Mouse (Mus musculus) right cerebral cortex, postnatal 36 days (tissue): Measurements from ENCODE around the gene Tle4.

Source experiments
- DNase-seq, 2 experiments: peaks; one replicate each; pipeline ENCODE4 v3.0.0; 2022; ENCODE audit warnings: low spot score in 2 of 2, mixed read lengths in 1 of 2

The Tle4 gene

DNA sequence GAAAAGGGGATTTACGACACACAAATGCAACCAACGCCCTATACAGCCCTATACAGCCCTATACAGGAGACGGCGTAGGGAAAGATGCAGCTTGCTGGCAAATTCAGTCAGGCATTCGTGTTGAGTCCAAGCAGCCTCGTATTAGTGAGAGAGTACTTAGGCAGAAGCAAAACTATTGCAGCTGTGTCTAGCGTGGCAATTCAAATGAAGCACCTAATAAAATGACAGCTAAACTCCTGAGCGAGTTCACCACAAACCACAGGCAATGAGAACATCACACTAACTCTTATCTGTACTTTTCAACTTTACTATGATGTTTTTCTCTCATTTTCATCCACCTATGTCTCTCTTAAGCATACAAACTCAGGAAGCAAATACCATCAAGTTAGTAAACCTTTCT lies 131.8 kb downstream of the Tle4 start:
- DNase-seq = no peak

DNA sequence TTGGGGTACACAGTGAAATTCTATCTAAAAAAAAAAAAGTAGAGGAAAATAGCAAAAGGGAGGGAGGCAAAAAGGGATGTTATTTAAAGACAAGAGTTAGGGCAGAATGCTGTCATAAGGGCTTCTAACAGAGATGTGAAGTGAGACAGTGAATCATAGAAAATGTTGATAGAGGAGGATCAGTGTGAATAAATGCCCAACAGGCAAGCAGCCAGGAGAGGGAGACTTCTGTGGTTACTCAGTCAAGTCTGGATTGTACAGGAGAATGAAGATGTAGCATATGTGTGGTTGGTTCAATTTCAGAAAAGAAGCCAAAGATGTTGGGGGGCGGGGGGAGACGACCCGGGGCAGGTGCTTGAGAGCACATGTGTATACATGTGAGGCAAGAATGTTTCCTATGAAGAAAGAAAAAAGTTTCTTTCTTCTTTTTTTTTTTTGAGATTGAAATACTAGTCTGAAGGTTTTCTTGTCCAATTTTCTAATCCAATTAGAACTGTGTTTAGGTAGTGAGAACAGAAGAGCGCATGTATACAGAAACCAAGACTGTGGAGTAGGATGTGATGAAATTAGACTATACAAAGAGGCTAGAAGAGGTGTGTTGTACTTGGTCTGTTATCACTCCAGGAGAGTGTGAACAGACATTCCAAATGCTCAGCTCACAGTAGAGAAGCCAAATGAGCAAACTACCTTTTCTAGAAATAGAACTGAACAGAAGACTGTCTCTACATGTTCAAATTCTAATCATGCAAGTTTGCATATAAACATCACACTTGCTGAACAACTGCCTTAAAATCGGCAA lies 134.4 kb downstream of the Tle4 start:
- no peak for DNase-seq

DNA sequence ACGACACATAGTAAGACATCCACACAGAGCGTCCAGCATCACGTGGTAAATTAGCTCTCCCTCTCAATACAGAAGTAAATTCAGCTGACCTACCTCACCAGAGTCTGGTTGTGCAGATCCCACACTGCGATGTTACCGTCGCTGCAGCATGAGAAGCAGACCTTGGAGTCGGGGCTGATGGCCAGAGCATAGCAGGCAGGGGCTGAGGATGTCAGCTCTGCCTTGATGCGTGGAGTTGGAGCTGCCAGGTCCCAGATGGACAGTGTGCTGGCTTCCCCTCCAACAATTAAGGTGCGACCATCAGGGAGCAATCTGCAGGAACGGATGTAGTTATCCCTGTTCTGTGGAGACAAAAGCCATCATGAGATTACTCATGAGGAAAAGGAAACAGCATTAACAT lies 144.4 kb downstream of the Tle4 start:
- no peak for DNase-seq

DNA sequence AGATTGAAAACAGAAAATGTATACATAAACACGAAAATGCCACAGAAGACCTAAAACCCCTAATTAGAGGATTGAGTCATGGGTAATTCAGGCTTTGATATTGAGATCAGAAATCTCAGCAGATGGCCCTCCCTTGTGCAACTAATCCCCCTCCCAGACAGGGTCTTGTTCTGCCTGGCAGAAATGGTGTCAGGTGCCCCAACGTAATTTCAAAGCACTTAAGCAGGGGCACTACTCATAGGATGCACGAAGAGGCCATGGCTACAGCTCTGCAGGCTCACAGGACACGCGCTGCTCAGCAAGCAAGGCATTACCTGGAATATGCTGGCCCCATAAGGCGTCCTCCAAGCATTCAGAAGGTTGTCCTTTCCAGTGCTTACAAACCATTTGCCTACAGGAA lies 146.5 kb downstream of the Tle4 start:
- no peak for DNase-seq

DNA sequence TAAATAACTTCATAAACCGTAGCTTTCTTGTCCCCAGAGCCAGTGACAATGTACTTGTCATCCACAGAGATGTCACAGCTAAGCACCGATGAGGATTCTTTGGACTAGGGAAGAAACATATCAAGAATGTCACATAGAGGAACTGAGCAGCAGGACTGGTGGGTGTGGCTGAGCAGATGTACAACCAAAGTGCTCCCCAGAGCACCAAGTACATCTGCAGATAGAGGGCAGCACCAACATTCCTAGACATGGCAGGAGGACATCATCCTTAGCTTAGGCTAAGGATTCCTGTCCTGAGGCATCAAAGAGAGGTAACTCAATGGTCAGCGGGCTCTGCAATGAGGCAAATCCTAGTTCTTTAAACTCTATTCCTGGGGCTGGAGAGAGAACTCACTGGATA lies 148.1 kb downstream of the Tle4 start:
- no peak for DNase-seq

DNA sequence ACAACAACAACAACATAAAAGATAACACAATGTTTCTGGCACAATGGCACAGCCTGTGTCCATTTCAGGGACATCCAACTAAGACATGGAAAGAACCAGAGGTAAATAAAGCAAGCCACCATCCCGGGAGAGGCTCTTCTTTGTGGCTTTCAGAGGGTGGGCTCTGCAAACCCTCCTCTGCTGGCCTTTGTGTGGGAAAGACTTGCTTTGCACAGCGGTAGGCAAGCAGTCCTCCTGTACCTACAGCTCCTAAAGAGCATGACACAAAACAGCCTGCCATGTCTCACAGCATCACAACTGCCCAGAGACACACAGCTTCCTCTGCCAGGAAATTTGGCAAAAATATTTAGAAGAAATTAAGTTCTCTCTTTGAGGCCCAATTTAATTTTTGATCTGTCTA lies 149.3 kb downstream of the Tle4 start:
- DNase-seq = no peak

DNA sequence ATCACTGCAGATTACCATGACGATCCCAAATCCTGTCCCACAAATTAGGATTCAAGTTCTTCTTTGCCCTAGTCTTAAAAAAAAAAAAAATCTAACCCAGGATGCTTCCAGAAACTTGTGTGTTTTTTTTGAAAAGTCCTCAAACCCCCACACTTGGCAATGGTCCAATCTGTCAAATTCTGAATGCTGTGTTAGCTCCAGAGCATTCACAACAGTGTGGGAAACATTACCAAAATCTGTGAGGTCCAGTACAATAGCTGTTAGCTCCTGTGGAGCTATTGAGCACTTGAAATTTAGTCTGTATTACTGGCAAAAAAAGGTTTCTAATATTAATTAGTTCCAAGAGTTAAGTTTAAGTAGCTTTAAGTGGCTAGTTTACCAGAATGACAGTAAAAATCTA lies 150.4 kb downstream of the Tle4 start:
- no peak for DNase-seq

DNA sequence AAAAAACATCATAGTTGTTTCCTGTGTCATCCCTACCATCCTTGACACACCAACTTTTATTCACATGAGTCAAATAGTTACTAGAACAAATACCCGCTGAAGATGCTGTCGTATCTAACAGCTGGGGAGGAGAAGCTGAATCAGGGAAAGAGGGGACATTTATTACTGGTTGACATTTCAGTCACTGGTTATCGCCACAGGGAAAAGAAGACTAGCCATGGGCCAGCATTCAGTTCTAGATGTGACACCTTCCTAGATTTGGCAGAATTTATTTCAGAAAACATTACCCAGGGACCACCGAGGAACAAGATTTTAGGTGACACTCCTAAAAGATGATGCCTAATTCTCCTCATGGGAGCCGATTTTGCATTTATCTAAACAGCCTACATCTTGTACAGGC lies 156.0 kb downstream of the Tle4 start:
- DNase-seq = no peak

DNA sequence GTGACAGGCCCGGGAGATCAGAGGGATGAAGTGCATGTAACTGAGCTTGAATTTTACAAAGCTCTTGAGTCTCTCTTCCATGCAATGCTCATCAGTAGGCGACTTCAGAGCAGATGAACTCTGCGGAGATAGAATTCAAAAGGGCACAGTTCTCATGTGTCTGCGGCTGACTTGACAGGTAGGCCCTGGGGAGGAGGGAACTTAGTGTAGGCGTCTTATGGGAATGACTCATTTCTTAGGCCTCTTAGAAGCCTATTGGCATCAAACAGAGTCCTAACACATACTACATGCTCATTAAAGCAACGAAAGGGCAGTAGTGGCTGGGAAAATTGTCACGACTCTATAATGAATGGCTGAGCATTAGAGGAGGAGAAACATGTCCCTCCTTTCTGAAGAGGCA lies 160.6 kb downstream of the Tle4 start:
- no peak for DNase-seq

DNA sequence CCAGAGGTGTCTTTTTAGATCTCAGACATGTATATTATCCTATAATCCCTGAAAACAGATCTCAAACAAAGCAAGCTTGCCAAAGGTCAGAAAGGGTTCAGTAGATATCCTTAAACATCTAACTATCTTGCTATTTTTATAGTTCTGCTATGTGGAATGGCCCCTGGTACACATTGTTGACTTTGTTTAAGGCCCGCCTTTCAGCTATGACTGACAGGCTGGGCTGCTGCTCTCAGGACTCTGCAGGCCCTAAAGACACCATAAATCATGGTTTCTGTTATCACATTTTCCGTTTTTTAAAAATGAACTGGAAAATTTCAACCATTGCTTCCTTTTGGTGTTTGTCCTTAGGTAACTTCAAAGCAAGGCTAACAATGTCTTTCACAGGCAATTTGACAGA lies 161.3 kb downstream of the Tle4 start:
- no peak for DNase-seq

DNA sequence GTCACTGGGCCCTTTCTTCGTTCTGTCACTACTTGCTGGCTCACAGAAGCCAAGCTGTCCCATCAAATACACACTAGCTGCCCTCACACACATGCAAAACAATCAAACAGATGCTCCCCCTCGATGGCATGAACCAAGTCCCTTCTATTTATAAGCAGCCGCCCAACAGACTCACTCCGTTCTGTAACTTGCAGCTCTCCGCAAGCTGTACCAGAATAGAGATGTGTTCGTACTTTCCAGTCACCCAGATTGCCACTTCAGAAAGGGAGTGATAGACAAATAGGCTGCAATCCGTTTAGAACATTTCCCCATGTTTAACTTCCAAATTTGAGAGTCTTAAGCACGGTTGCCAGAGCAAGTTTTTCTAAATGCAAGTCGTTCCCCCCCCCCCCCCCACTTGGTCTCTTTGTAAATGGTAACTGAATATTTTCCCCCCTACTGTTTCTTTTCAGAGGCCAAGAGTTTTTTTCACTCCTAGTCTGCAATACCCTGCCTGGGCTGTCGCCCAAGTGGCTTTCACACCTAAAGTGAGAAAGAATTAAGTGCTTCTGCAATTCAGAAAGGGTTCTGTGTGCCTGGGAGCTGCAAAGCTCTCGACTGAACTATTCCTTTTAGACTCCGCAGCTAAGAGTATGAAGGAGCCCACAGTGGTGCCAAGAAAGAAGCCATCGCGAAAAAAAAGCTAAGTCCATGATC lies 162.0 kb downstream of the Tle4 start:
- DNase-seq = peak; percentile 45 to 51

DNA sequence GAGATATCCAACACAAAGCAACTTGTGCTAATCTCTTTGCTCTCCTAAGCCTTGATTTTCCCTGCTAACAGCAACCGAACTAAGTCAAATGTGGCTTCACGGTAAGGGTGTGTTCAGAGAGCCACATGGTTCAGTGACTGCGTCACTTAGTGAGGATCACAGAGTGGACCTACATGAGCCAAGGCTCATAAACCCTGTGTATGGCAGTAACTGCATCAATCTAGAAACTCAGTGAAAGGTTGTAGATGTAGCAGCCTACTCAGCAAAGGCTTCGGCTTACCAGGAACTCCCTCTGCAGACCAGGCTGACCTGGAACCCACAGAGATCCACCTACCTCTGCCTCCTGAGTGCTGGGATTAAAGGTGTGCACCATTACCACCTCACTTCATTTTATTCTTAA lies 164.0 kb downstream of the Tle4 start:
- DNase-seq = no peak

DNA sequence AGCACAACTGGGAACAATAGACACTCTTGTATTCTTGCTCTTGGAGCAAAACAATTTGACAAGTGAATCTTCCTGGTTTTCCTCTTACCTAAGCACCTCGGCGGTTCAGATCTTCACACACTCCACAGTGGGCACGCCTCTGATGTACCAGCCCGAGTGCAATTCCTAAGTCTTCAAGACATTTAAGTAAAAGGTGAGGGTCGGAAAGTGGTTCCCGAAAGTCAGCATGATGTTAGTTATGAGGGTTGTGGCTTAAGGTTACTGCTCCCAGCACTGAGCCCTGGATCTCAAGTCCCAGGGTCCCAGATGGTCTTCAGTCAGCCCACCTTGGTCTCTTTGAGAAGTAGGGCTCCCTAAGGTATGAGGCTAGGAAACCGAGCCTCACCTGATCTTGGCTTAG lies 165.4 kb downstream of the Tle4 start:
- DNase-seq = no peak

DNA sequence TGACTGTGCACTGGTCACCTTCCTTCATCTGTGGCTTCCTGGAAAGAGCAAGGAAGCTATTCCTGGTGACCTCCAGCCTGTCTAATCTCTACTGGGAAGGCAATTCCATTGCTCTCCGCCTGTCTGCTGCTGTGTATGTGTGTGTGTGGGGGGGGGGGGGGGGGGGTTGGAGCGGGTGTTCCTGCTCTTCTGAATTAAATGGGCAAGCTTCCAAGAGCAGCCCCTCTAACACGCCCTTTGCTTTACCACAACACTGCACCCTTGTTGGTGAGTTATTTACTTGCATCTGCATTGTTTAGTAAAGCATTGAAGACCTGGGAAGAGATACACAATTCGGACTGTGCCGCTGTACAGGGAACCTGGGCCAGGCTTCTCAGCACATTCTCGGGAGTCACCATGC lies 170.9 kb downstream of the Tle4 start:
- no peak for DNase-seq

DNA sequence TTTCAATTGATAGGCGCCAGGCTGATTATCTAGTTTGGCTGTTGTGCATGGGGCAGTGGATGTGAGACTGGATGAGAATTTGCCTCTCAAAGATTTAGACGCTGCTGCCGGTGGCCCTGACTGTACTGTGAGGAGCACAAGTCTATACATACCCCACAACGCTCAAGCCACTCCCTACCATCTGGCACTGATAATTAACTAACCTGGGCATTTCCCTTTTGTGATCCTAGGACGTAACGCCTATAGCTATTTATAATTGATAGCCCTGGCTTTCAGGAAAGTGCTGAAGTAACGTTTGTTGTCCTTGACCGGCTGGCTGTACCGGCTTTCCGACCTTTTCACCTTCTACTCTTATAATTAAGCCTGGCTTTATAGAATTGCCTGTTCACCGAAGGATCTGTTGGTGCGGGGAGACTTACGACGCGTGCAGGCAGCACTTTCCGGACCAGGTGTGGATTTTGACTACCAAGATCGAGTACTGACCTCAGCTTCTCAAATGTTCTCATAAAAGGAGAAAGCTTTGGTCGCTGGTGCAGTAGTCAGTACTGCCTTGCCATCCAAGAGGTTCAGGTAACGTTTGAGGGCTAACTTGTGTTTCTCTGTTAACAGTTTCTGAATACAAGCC lies 171.5 kb downstream of the Tle4 start:
- no peak for DNase-seq

DNA sequence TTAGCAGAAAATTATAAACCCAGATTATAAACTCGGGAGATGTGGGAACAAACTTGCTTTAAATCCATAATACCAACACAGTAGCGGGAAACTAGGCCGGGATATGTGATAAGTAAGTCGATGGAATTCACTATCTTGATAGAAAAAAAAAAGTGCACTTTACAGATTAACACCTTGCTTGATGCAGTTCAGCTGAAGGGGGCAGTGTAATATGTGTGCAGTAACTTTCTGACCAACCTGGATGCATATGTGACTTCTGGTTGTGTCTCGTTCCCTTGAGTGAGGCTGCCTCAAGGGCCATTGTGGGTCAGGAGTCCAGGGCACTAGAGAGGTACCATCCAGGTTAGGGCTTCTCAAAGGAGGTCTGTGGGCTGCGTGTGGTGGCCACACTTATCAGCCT lies 172.7 kb downstream of the Tle4 start:
- no peak for DNase-seq

DNA sequence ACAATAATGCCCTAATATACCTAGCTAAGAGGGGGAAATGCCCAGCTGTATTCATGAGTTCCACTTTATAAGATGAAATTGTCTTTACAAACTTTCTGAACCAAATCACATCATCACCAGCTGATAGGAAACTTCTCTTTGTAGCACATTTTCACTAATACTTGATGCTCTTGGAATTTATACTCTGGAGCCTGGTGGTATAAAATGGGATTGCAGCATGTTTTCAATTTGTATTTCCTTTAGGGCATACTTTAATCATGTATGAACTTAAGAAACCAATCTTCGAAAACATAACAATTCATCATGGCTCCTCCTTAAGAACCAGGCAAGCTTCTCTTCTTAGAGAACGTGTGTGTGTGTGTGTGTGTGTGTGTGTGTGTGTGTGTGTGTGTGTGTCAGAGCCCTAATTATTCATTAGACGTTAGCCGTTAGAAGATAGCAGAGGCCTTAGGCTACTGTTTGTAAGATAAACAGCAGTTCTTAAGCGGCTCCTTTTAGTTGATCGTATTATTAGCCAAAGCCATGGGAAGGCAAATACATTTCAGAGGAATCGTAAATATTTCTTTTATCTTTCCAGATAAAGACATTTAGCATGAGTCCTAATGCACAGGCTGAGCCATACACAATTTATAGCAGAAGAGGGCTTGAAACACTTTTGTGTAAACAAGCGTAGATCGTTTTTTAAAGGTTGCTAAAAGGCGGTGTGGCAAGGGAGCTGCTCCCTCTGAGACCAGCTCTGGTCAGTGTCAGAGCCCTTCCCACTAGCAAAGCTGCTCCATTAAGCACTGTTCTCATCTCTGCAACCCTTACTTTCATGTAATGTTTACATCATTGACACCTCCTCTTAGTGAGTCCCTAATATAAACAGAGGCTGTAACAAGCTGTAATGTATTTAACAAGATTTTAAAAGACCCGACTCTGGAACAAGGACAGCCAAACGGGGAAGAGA lies 173.6 kb downstream of the Tle4 start:
- DNase-seq = no peak

DNA sequence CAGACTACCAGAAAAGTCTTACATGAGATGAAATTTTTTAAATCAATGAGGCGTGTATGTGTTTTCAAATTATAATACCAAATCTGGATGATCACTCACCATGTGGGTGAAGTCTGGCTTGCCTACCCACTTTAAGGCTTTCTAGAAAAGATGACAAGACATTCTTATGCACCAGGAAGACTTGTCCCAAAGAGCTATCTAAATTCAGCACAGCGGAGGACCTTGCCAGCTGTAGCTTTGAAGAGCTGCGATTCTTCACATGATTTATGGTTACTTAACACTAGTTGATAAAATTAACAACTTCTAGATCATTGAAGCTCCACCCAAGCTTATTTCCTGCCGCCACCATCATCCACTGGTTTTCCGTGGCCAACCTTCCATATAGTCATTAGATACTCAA lies 176.2 kb downstream of the Tle4 start:
- peak; percentile 18 to 47 for DNase-seq

DNA sequence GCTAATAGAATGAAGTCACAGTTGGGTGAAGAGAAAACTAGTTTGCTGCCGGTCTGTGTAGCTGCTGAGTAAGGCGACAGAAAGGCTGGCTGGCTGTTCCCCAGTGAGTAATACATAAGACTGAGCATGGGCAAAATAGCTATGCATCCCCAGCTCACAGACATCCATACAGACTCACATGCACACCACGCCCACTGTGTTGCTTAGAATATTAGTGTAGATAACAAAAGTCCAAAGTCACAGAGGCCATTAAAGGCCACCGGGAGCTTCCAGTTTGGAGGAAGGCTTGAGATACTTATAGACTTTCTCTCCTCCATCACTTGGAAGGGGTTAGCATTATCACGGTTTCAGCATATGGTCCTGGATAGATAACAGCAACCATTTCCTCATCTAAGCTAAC lies 178.0 kb downstream of the Tle4 start:
- no peak for DNase-seq

DNA sequence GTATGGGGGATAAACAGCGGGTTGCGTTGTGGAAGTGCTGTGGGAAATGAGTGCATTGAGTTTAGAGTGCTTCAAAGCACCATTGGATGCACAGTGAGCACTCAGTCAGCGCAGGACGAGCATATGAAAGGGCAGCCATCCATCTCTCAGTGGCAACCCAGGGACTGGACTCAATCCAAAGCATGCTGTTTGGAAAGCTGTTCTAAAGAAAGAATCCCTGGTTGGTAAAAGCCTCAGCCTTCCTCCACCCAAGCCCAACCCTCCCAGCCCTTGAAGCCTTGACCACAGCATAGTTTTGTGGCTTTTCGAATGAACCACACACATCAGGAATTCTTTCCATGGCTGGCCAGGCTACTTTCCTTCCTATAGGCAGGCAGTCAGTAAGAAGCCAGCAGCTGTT lies 181.0 kb downstream of the Tle4 start:
- DNase-seq = no peak

DNA sequence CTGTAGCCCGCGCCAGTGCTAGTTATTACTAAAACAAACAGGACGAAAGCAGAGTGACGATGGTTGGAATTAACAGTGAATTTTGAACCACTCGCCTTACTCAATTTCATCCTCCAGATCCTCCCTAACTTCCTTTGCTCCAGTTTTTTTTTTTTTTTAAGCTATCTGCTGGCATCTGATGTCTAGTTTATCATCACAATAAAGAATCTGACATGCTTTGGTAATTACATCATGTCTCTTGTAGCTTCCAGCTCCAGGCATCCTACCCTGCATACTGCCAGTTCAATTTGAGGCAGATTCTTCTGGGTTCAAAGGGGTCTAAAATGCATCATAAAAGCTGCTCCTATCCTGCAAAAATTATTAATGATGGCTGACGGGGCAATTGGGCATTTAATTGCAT lies 181.9 kb downstream of the Tle4 start:
- no peak for DNase-seq

DNA sequence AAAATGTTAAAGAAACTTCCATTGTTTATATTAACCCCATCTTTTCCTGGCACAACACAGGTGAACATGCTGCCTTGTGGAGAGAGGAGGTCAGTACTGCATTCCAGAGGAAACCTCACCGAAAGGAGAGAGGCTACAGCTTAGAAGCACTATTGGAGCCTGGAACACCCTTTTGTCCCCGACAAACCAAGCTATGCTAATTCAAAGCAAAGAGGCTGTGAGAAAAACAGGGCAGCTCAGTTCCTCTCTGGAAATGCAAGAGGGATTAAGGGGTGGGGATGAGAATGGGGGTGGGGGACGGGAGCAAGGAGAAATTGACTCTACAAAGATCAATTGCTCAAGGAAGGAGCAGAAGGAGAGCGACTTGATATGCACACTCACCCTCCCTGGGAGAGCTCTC lies 182.9 kb downstream of the Tle4 start:
- no peak for DNase-seq
